Mouse (Mus musculus) forebrain, embryonic 14.5 days (tissue): Measurements from ENCODE around the gene Gm17387. TPM values are rescaled to one million over a fixed set of nuclear protein-coding genes. Genes with fewer than 3 reads are reported as not detected.
A peak's percentile ranks its signal among the peaks of the same experiment; 100 is the strongest.

Experiments
- ATAC-seq: fragments of 200-750 bp; cut with Nextera tagmentation; 2 replicates; pipeline ENCODE4 v1.8.0; 2017; ENCODE audit warnings: mild to moderate bottlenecking, moderate library complexity
- DNase-seq: peaks from one replicate; pipeline ENCODE4 v3.0.0-alpha.2; 2015; ENCODE audit warnings: low spot score
- H3K27ac ChIP-seq: fragments of 300-500 bp; sonication (generic); 2 replicates; pipeline ENCODE4 v1.5.1; 2014; ENCODE audit warnings: low read depth, mild to moderate bottlenecking, control low read depth, low read length, moderate library complexity
- H3K27me3 ChIP-seq: fragments of 300-500 bp; sonication (generic); replicated peaks from 2 replicates; pipeline ENCODE4 v1.6.1; 2014; ENCODE audit warnings: low read length, control low read depth, mixed read lengths; ENCODE audit not compliant: control insufficient read depth, insufficient read depth
- H3K36me3 ChIP-seq: fragments of 300-500 bp; sonication (generic); 2 replicates; pipeline ENCODE4 v1.6.1; 2014; ENCODE audit warnings: low read length, control low read depth; ENCODE audit not compliant: control insufficient read depth, insufficient read depth
- H3K4me1 ChIP-seq: fragments of 300-500 bp; sonication (generic); 2 replicates; pipeline ENCODE4 v1.6.1; 2014; ENCODE audit warnings: antibody characterized with exemption, low read length, control low read depth; ENCODE audit not compliant: control insufficient read depth, insufficient read depth
- H3K4me2 ChIP-seq: fragments of 300-500 bp; sonication (generic); 2 replicates; pipeline ENCODE4 v1.6.1; 2014; ENCODE audit warnings: mild to moderate bottlenecking, control low read depth, low read length
- H3K4me3 ChIP-seq: fragments of 300-500 bp; sonication (generic); 2 replicates; pipeline ENCODE4 v1.5.1; 2014; ENCODE audit warnings: low read depth, low read length, control low read depth
- H3K9ac ChIP-seq: fragments of 300-500 bp; sonication (generic); 2 replicates; pipeline ENCODE4 v1.6.1; 2014; ENCODE audit warnings: mild to moderate bottlenecking, low read length, control low read depth, moderate library complexity
- H3K9me3 ChIP-seq: fragments of 300-500 bp; sonication (generic); replicated peaks from 2 replicates; pipeline ENCODE4 v1.6.1; 2016; ENCODE audit warnings: low read length, control low read depth, mixed read lengths; ENCODE audit not compliant: control insufficient read depth
- WGBS: fragments of 180-500 bp; shearing (Covaris S2); extraction: QIAGEN DNeasy Blood & Tissue Kit; methylation state at CpG from one replicate; pipeline ENCODE4 v1.1.7; 2014; 5-methylcytosine and 5-hydroxymethylcytosine counted together
- polyA plus RNA-seq: library from polyadenylated mRNA; unstranded; fragments of >200 nt; fragmentation: Nextera tagmentation; extraction: Ambion mirVana; gene quantifications from 2 replicates; pipeline ENCODE4 v1.2.1, GENCODE M21; 2014

Gene Gm17387
- polyA plus RNA-seq, 1 experiment from 2014 or later: not detected

DNA sequence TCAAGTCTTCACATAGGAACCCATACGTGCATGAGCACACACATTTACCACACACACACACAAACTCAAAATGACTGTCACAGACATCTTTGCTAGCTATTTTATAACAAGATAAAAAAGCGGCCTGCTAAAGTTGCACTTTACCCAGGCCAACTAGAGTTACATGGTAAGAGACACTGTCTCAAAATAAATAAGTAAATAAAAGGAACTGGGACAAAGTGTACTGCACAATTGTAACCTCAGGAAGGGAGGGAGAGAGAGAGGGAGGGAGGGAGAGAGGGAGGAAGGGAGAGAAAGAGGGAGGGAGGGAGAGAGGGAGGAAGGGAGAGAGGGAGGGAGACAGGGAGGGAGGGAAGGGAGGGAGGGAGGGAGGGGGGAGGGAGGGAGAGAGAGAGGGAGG is 23.5 kb downstream of the Gm17387 start:
- Histone ChIP-seq H3K9me3 (no peaks in the 10 kb centered on the region), H3K9ac (no peak overlapping the region), H3K36me3 (no peaks in the 10 kb centered on the region), H3K4me2 (no peak overlapping the region), H3K27me3 (no peaks in the 10 kb centered on the region), H3K4me1 (peaks cover 4% of the 10 kb centered on the region), H3K27ac (no peak overlapping the region), H3K4me3 (no peak overlapping the region)
- ATAC-seq (no peak), DNase-seq (no peak)
- 80% methylated on average over 2 of the region's 2 CpGs for WGBS

DNA sequence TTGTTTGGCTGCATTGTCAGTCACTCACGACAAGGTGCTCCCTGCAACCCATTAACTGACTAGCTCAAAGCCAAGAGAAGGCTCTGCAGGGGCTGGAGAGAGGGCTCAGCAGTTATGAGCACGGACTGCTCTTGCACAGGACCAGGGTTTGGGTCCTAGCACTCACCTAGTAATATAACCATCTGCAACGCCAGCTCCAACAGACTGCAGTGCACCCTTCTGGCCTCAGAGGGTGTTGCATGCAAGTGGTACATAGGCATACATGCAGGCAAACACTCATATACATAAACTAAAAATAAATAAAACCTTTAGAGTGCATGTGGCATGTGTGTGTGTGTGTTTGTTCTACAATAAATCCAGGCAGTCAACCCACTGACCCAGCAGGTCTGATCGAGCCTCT is 26.9 kb downstream of the Gm17387 start:
- Histone ChIP-seq H3K9ac (no peak overlapping the region), H3K27ac (no peak overlapping the region), H3K36me3 (no peaks in the 10 kb centered on the region), H3K4me1 (peaks cover 5% of the 10 kb centered on the region; the same call in 1 of the 2 replicates), H3K4me3 (no peak overlapping the region), H3K27me3 (no peaks in the 10 kb centered on the region), H3K9me3 (no peaks in the 10 kb centered on the region), H3K4me2 (no peak overlapping the region)
- DNase-seq: no peak
- ATAC-seq: no peak
- 85% methylated on average over 4 of the region's 4 CpGs for WGBS

DNA sequence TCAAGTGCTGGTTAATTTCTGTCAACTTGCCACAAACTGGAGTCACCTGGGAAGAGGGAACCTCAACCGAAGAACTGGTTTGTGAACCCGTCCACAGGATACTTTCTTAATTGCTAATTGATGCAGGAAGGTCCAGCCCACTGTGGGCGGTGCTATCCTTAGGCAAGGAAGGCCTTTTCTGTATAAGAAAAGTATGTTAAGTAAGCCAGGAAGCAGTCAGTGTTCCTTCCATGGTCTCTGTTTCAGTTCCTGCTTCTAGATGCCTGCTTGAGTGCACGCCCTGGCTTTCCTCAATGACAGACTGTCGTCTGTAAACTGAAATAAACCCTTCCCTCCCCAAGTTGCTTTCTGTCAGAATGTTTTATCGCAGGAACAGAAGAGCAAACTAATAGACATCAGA is 28.0 kb downstream of the Gm17387 start:
- H3K27ac ChIP-seq: no peak overlapping the region
- H3K9me3 ChIP-seq: no peaks in the 10 kb centered on the region
- no peak overlapping the region for H3K4me2 ChIP-seq
- peaks cover 9% of the 10 kb centered on the region; the same call in 1 of the 2 replicates for H3K4me1 ChIP-seq
- no peaks in the 10 kb centered on the region for H3K36me3 ChIP-seq
- H3K4me3 ChIP-seq: no peak overlapping the region
- H3K9ac ChIP-seq: no peak overlapping the region
- H3K27me3 ChIP-seq: no peaks in the 10 kb centered on the region
- ATAC-seq: no peak
- no peak for DNase-seq
- WGBS: 90% methylated on average over 6 of the region's 6 CpGs

DNA sequence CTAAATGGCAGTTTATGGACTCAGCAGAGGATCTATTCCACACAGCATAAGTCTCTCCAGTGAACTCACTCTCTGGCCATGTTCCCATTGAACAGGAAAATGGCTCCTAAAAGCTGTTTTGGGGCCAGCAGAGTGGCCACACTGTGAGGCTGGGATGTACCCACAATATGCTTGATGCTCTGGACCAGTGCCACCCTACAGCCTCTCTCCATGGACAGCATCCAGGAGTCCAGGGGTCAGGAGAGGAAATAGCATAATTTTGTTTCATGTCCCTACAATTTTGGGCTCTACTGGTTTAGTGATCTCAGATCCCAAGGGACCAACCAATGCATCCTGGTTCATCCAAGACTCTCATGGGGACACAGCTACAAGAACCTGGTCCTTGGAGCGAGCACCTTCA is 28.6 kb downstream of the Gm17387 start:
- Histone ChIP-seq H3K9me3 (no peaks in the 10 kb centered on the region), H3K27ac (no peak overlapping the region), H3K4me1 (peaks cover 15% of the 10 kb centered on the region; the same call in 1 of the 2 replicates), H3K36me3 (no peaks in the 10 kb centered on the region), H3K27me3 (no peaks in the 10 kb centered on the region), H3K4me2 (no peak overlapping the region), H3K4me3 (no peak overlapping the region), H3K9ac (no peak overlapping the region)
- 96% methylated on average over 1 of the region's 1 CpGs for WGBS
- no peak for DNase-seq
- no peak for ATAC-seq

DNA sequence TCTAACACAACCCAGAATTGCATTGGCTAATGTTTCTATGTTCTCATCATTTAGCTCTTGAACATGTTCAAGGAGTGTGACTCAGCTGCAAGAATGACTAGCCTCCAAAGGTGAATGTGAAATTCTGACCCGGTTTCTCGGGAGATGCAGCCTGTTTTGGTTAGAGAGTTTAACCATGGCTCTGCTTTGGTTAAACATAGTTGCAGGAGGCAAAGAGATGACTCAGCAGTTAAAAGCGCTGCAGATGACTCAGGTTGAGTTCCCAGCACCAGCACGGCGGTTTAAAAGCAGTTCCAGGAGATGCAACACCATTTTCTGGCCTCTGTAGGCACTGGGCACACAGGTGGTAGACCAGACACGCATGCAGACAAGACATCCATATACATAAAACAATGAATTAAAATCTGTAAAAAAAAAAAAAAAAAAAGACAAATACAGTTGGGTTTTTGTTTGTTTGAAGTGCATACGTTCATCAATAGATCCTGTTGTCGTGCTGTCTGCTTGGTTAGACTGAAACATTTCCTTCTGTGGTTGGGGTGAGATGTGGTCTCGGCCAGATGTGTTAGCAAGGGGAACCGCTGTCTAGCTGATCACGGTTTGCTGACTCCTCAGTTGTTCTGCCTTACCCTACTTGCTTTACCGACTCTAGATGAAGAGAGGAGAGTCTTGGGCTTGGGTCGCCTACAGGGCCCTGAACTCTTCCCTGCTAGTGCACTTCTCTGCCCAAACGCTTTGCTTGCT is 29.8 kb downstream of the Gm17387 start:
- Histone ChIP-seq H3K27ac (no peak overlapping the region), H3K4me1 (peaks cover 17% of the 10 kb centered on the region; the same call in 1 of the 2 replicates), H3K4me3 (no peak overlapping the region), H3K4me2 (no peak overlapping the region), H3K27me3 (no peaks in the 10 kb centered on the region), H3K9ac (no peak overlapping the region), H3K9me3 (no peaks in the 10 kb centered on the region), H3K36me3 (peaks cover 2% of the 10 kb centered on the region; the same call in 1 of the 2 replicates)
- DNase-seq: no peak
- WGBS: 94% methylated on average over 14 of the region's 14 CpGs
- no peak for ATAC-seq

DNA sequence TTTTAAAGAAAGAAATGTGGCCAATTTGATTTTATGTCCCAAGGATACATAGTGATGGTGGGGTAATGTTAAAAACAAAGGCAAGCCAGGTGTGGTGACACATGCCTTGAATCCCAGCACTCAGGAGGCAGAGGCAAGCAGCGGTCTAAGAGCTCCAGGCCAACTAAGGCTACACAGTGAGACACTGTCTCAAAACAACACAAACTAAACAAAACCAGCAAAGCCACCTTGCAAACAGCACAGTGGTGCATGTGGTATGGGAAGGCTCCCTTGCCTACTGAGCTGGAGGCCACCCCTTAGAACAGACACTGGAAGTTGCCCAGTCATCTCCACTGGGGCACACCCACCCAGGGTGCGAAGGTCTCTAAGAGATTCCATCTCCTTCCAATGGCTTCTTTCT is 31.0 kb downstream of the Gm17387 start:
- H3K4me1 ChIP-seq: peaks cover 17% of the 10 kb centered on the region; the same call in 1 of the 2 replicates
- peak overlapping the region; percentile 80 for H3K27ac ChIP-seq
- H3K36me3 ChIP-seq: peaks cover 14% of the 10 kb centered on the region
- H3K4me2 ChIP-seq: peak overlapping the region; percentile 82
- no peak for ATAC-seq
- no peaks in the 10 kb centered on the region for H3K27me3 ChIP-seq
- peak overlapping the region; percentile 94 for H3K4me3 ChIP-seq
- no peaks in the 10 kb centered on the region for H3K9me3 ChIP-seq
- H3K9ac ChIP-seq: peak overlapping the region; percentile 97
- DNase-seq: no peak
- WGBS: 66% methylated on average over 2 of the region's 2 CpGs

DNA sequence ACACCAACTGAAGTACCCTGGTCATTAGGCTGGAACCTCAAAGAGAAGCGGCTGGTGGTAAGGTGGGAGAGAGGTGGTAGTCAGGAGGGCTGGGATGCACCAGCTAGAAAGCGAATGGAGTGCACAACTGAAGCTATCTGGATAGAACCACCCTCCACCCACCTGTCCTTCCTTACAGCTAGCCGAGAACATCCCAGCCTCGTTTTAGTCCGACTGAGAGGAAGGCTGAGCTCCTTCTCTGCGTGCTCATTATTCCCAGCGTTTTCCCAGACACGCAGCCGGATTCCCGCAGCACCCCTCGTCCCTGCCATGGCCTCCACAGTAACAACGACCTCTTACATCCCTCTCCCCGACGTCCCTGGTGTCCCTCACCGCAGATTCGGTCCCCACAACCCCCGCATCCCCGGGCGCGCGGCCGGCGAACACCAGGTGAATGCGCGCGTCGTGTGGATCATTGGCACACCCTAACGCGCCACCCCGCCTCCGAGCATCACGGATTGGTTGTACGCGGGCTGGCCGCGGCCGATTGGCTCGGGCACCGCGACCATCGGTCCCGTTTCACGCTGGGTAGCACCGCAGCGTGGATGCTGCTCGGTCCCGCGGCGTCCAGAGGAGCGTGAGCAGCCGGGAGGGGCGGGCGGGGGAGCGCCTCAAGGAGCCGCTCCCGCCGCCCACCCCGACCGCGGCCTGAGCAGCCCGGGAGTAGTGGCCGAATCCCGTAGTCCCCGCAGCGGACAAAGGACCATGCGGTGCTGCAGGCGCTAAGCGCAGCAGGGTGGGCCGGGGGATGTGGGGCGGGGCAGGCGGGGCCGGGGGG is 31.7 kb downstream of the Gm17387 start, which contains the start of gene B4galnt4:
B4galnt4 (plus strand) TSS at position 679 of the 817 bp plus-strand sequence.
- H3K27ac ChIP-seq: peak within 1 kb of the TSS; percentile 80
- under 1% methylated on average over 67 of the region's 72 CpGs for WGBS

DNA sequence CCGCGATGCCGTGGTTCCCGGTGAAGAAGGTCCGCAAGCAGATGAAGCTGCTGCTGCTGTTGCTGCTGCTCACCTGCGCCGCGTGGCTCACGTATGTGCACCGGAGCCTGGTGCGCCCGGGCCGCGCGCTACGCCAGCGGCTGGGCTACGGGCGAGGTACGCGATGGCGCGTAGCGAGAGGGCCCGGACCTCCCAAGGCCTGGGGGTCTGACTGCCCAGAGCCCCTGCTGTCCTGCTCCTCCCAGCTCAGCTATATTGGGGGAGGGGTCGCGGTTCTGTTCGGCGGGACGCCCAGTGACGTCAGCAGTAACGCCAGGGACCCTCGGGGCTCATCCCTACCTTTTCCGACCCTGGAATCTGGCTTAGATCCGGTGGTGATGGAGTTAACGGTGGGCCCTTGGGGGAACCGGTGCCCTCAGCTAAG is 32.4 kb downstream of the Gm17387 start:
- peaks cover 27% of the 10 kb centered on the region for H3K36me3 ChIP-seq
- under 1% methylated on average over 37 of the region's 37 CpGs for WGBS
- peak; percentile 39 for DNase-seq

More for the DNA sequence above, 31.7 kb downstream of the Gm17387 start, which contains the start of gene B4galnt4:
- peaks cover 21% of the 10 kb centered on the region for H3K36me3 ChIP-seq
- no peaks in the 10 kb centered on the region for H3K9me3 ChIP-seq
- H3K4me2 ChIP-seq: peak within 1 kb of the TSS; percentile 82
- H3K4me3 ChIP-seq: peak within 1 kb of the TSS; percentile 94
- peak; percentile 96 for DNase-seq
- ATAC-seq: peak; percentile 99
- peak within 1 kb of the TSS; percentile 97 for H3K9ac ChIP-seq
- H3K4me1 ChIP-seq: peaks cover 17% of the 10 kb centered on the region; the same call in 1 of the 2 replicates
- no peaks in the 10 kb centered on the region for H3K27me3 ChIP-seq

More for the DNA sequence above, 32.4 kb downstream of the Gm17387 start:
- Histone ChIP-seq H3K4me1 (peaks cover 17% of the 10 kb centered on the region; the same call in 1 of the 2 replicates), H3K27ac (peak overlapping the region; percentile 80), H3K9ac (peak overlapping the region; percentile 97), H3K27me3 (no peaks in the 10 kb centered on the region), H3K4me3 (peak overlapping the region; percentile 94), H3K9me3 (no peaks in the 10 kb centered on the region), H3K4me2 (peak overlapping the region; percentile 82)
- peak; percentile 66 for ATAC-seq
